ENCODE assay signal across 8 mouse cellular contexts in genomic region chr9:88241203-88241995, GRCm38 (mm10).
DNase-seq lines count a peak whose midpoint lies in the region; ATAC-seq lines count a peak whose summit lies in the region.

No protein-coding gene starts in this region.

- no peaks in the 10 kb centered on the region for H3K36me3 ChIP-seq in hindbrain, embryonic 16.5 days (ENCODE audit: control insufficient read depth, insufficient read depth, low read length)
- H3K36me3 ChIP-seq in macrophage (ENCODE audit: inconsistent target), result no peaks in the 10 kb centered on the region

- no peak overlapping the region for H3K27ac ChIP-seq in hindbrain, embryonic 16.5 days (ENCODE audit: low read depth, low read length)
- no peak overlapping the region for H3K27ac ChIP-seq in macrophage

- no peaks in the 10 kb centered on the region for H3K9me3 ChIP-seq in hindbrain, embryonic 16.5 days (ENCODE audit: control insufficient read depth, low read length)

- WGBS in hindbrain, embryonic 16.5 days, result 6% methylated on average over 18 of the region's 18 CpGs
- WGBS in macrophage (ENCODE audit: missing documents), result 6% methylated on average over 18 of the region's 18 CpGs

- H3K4me3 ChIP-seq in hindbrain, embryonic 16.5 days (ENCODE audit: low read length), result peak overlapping the region; percentile 31
- peak overlapping the region; percentile 16; the same call in 1 of the 2 replicates for H3K4me3 ChIP-seq in macrophage (ENCODE audit: inconsistent target)

- peak; percentile 98 for ATAC-seq in hindbrain, embryonic 16.5 days

- peak overlapping the region; percentile 24; the same call in 1 of the 2 replicates for H3K9ac ChIP-seq in hindbrain, embryonic 16.5 days (ENCODE audit: low read depth, low read length)

- H3K4me1 ChIP-seq in hindbrain, embryonic 16.5 days (ENCODE audit: control insufficient read depth, insufficient read depth, low read depth, low read length), result no peaks in the 10 kb centered on the region

- no peaks in the 10 kb centered on the region for H3K27me3 ChIP-seq in hindbrain, embryonic 16.5 days (replicated peaks; ENCODE audit: control insufficient read depth, insufficient read depth, low read length)

- peak overlapping the region; percentile 55 for H3K4me2 ChIP-seq in hindbrain, embryonic 16.5 days (ENCODE audit: low read length)

- peak; percentile 85 for DNase-seq in T-cell, adult 2 months (ENCODE audit: low spot score)
- peak; percentile 72 to 80 for DNase-seq in cerebellum, postnatal 25 days
- DNase-seq in gastrocnemius, adult 18-20 months (ENCODE audit: low spot score), result peak; percentile 87
- DNase-seq in left cerebral cortex, adult 18-20 months (ENCODE audit: low spot score in 2 of 2), result peak; percentile 56 to 57
- peak; percentile 66 for DNase-seq in right cerebral cortex, adult 18-20 months
- DNase-seq in urinary bladder, postnatal 25 days (ENCODE audit: low spot score), result peak; percentile 54

- no peaks in the 10 kb centered on the region for H3K79me2 ChIP-seq in macrophage (ENCODE audit: inconsistent target)
